In the genomic region with DNA sequence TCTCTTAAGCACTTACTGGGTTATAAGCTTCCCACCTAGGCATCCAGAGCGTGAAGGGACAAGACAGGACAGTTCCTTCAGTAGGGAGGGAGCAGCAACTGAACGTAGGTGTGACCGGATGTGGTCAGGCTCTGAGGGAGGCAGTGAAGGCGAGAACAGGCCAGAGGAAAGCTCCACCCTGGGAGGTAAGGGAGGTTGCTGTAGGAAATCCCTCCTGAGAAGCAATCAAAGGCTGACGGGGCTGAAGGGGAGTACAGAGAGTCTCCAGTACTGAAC, we compare ENCODE assay signal across 14 mouse cellular contexts. TPM values are rescaled to one million over a fixed set of nuclear protein-coding genes. Genes with fewer than 3 reads are reported as not detected.
DNase-seq lines count a peak whose midpoint lies in the region; ATAC-seq and TF ChIP-seq lines count a peak whose summit lies in the region.
"Had no signal": no experiment of that assay in that cellular context is flagged by ENCODE, and none has a peak within 500 bp of the region (broad histone marks: within the 10 kb centered on the region; RNA-seq: fewer than 3 reads in every experiment).

No protein-coding gene starts in this region.

- no peak for TF ChIP-seq CTCF in G1E (IDR thresholded peaks at IDR 0.05; ENCODE audit: low read depth, low read length)

- WGBS in hindbrain, embryonic 11.5 days: 47% methylated on average over 5 of the region's 5 CpGs
- WGBS in hindbrain, embryonic 12.5 days: 45% methylated on average over 5 of the region's 5 CpGs
- WGBS in liver, embryonic 13.5 days (ENCODE audit: insufficient replicate concordance): 24% methylated on average over 5 of the region's 5 CpGs

- H3K4me2 ChIP-seq in hindbrain, embryonic 11.5 days (replicated peaks; ENCODE audit: low read depth, low read length): no peak overlapping the region
- no peak overlapping the region for H3K4me2 ChIP-seq in hindbrain, embryonic 12.5 days (replicated peaks)
- peak overlapping the region; percentile 61 for H3K4me2 ChIP-seq in liver, embryonic 13.5 days
- H3K4me2 ChIP-seq: midbrain, embryonic 12.5 days; neural tube, embryonic 15.5 days had no signal

- H3K9me3 ChIP-seq in hindbrain, embryonic 11.5 days (ENCODE audit: control insufficient read depth, low read length): no peaks in the 10 kb centered on the region
- no peaks in the 10 kb centered on the region for H3K9me3 ChIP-seq in hindbrain, embryonic 12.5 days (replicated peaks)
- H3K9me3 ChIP-seq in G1E (replicated peaks): no peaks in the 10 kb centered on the region
- no peaks in the 10 kb centered on the region for H3K9me3 ChIP-seq in liver, embryonic 13.5 days (replicated peaks)
- H3K9me3 ChIP-seq: midbrain, embryonic 12.5 days; neural tube, embryonic 15.5 days had no signal

- no peak for DNase-seq in hindbrain, embryonic 11.5 days (ENCODE audit: low spot score)
- no peak for DNase-seq in G1E (ENCODE audit: low spot score)
- DNase-seq in induced T-regulatory cell, adult 2 months (ENCODE audit: low read depth): peak; percentile 56
- DNase-seq in liver, embryonic 13.5 days: no peak
- no peak for DNase-seq in spleen, postnatal 36 days (ENCODE audit: low spot score in 2 of 2)
- DNase-seq in cerebellum, adult 11-12 months: no peak
- DNase-seq in urinary bladder, postnatal 4 days (ENCODE audit: low spot score in 2 of 2): no peak
- DNase-seq: cerebellum, adult 9-11 months; kidney, adult 11 months; right cerebral cortex, postnatal 25 days; thymus, postnatal 36 days had no signal

- H3K36me3 ChIP-seq in hindbrain, embryonic 11.5 days (ENCODE audit: control insufficient read depth, insufficient read depth, low read length): no peaks in the 10 kb centered on the region
- H3K36me3 ChIP-seq in hindbrain, embryonic 12.5 days: no peaks in the 10 kb centered on the region
- peaks cover 7% of the 10 kb centered on the region for H3K36me3 ChIP-seq in G1E (replicated peaks)
- no peaks in the 10 kb centered on the region for H3K36me3 ChIP-seq in liver, embryonic 13.5 days
- H3K36me3 ChIP-seq: midbrain, embryonic 12.5 days; neural tube, embryonic 15.5 days had no signal

- H3K4me1 ChIP-seq in hindbrain, embryonic 11.5 days (replicated peaks; ENCODE audit: control insufficient read depth, insufficient read depth, low read length): peaks cover 9% of the 10 kb centered on the region; the same call in 1 of the 2 replicates
- peaks cover 33% of the 10 kb centered on the region for H3K4me1 ChIP-seq in hindbrain, embryonic 12.5 days
- H3K4me1 ChIP-seq in G1E (ENCODE audit: insufficient read depth, low read depth, low read length): peaks cover 37% of the 10 kb centered on the region
- peaks cover 55% of the 10 kb centered on the region for H3K4me1 ChIP-seq in liver, embryonic 13.5 days (replicated peaks)

- H3K27me3 ChIP-seq in hindbrain, embryonic 11.5 days (ENCODE audit: control insufficient read depth, insufficient read depth, low read length): no peaks in the 10 kb centered on the region
- H3K27me3 ChIP-seq in hindbrain, embryonic 12.5 days: no peaks in the 10 kb centered on the region; the same call in 1 of the 2 replicates
- peaks cover 5% of the 10 kb centered on the region; the same call in 1 of the 2 replicates for H3K27me3 ChIP-seq in G1E (ENCODE audit: insufficient read depth, low read length)
- H3K27me3 ChIP-seq in liver, embryonic 13.5 days: no peaks in the 10 kb centered on the region
- H3K27me3 ChIP-seq: midbrain, embryonic 12.5 days; neural tube, embryonic 15.5 days had no signal

- H3K4me3 ChIP-seq in hindbrain, embryonic 11.5 days (ENCODE audit: low read depth, low read length): no peak overlapping the region
- H3K4me3 ChIP-seq in hindbrain, embryonic 12.5 days: no peak overlapping the region
- no peak overlapping the region; the same call in 1 of the 2 replicates for H3K4me3 ChIP-seq in G1E (ENCODE audit: low read depth, low read length)
- H3K4me3 ChIP-seq in liver, embryonic 13.5 days (replicated peaks): no peak overlapping the region
- H3K4me3 ChIP-seq: midbrain, embryonic 12.5 days; neural tube, embryonic 15.5 days had no signal

- no peak overlapping the region for H3K27ac ChIP-seq in hindbrain, embryonic 11.5 days (ENCODE audit: low read depth, low read length)
- H3K27ac ChIP-seq in hindbrain, embryonic 12.5 days: no peak overlapping the region
- peak overlapping the region; percentile 84 for H3K27ac ChIP-seq in liver, embryonic 13.5 days
- H3K27ac ChIP-seq: midbrain, embryonic 12.5 days; neural tube, embryonic 15.5 days had no signal

- no peak for ATAC-seq in hindbrain, embryonic 11.5 days (ENCODE audit: low FRiP score)
- no peak for ATAC-seq in hindbrain, embryonic 12.5 days (ENCODE audit: low FRiP score)
- ATAC-seq in G1E (ENCODE audit: extremely low read depth, insufficient number of reproducible peaks, low FRiP score, poor library complexity, severe bottlenecking): peak; percentile 8; the same call in 1 of the 2 replicates
- ATAC-seq in liver, embryonic 13.5 days (ENCODE audit: low read depth): no peak

- peak overlapping the region; percentile 4; the same call in 1 of the 2 replicates for H3K9ac ChIP-seq in hindbrain, embryonic 11.5 days (ENCODE audit: low read depth, low read length)
- H3K9ac ChIP-seq in hindbrain, embryonic 12.5 days: no peak overlapping the region
- peak overlapping the region; percentile 46 for H3K9ac ChIP-seq in liver, embryonic 13.5 days
- H3K9ac ChIP-seq: midbrain, embryonic 12.5 days; neural tube, embryonic 15.5 days had no signal

RNA-seq across cellular contexts. Expression of gene Dynll1, which starts 12.8 kb away (rescaled TPM):
- polyA plus RNA-seq in hindbrain, embryonic 11.5 days (2014; fragmentation: Nextera tagmentation; extraction: Ambion mirVana): 1,538 and 1,558 TPM in 2 replicates
- polyA plus RNA-seq in hindbrain, embryonic 12.5 days (2016; fragmentation: Nextera tagmentation; extraction: Ambion mirVana): 1,295 and 1,383 TPM in 2 replicates
- total RNA-seq in G1E (2014; fragmentation: Nextera tagmentation) (1,458 and 1,815 TPM in 2 replicates), G1E (2017) (554 and 587 TPM in 2 replicates)
- 445 and 449 TPM in 2 replicates for polyA plus RNA-seq in G1E (2012)
- 744 and 768 TPM in 2 replicates for polyA plus RNA-seq in liver, embryonic 13.5 days (2015; fragmentation: Nextera tagmentation; extraction: Ambion mirVana)

RNA-seq across cellular contexts. Expression of gene Srsf9, which starts 13.4 kb away (rescaled TPM):
- 305 and 320 TPM in 2 replicates for polyA plus RNA-seq in hindbrain, embryonic 11.5 days (2014; fragmentation: Nextera tagmentation; extraction: Ambion mirVana)
- polyA plus RNA-seq in hindbrain, embryonic 12.5 days (2016; fragmentation: Nextera tagmentation; extraction: Ambion mirVana): 306 and 309 TPM in 2 replicates
- 38.1 and 47.6 TPM in 2 replicates for total RNA-seq in G1E (2014; fragmentation: Nextera tagmentation)
- 88.0 and 111 TPM in 2 replicates for total RNA-seq in G1E (2017)
- polyA plus RNA-seq in G1E (2012): 114 and 127 TPM in 2 replicates
- polyA plus RNA-seq in liver, embryonic 13.5 days (2015; fragmentation: Nextera tagmentation; extraction: Ambion mirVana): 130 and 143 TPM in 2 replicates

RNA-seq across cellular contexts. Expression of gene Gatc, which starts 27.4 kb away (rescaled TPM):
- polyA plus RNA-seq in hindbrain, embryonic 11.5 days (2014; fragmentation: Nextera tagmentation; extraction: Ambion mirVana): 43.0 and 51.2 TPM in 2 replicates
- polyA plus RNA-seq in hindbrain, embryonic 12.5 days (2016; fragmentation: Nextera tagmentation; extraction: Ambion mirVana): 31.6 and 38.6 TPM in 2 replicates
- total RNA-seq in G1E (2014; fragmentation: Nextera tagmentation) (90.0 and 96.0 TPM in 2 replicates), G1E (2017) (5.6 and 8.6 TPM in 2 replicates)
- polyA plus RNA-seq in G1E (2012): 11.7 and 13.9 TPM in 2 replicates
- 13.0 and 19.0 TPM in 2 replicates for polyA plus RNA-seq in liver, embryonic 13.5 days (2015; fragmentation: Nextera tagmentation; extraction: Ambion mirVana)

RNA-seq across cellular contexts. Expression of gene Triap1, which starts 27.4 kb away (rescaled TPM):
- 56.8 and 60.0 TPM in 2 replicates for polyA plus RNA-seq in hindbrain, embryonic 11.5 days (2014; fragmentation: Nextera tagmentation; extraction: Ambion mirVana)
- polyA plus RNA-seq in hindbrain, embryonic 12.5 days (2016; fragmentation: Nextera tagmentation; extraction: Ambion mirVana): 49.5 and 54.5 TPM in 2 replicates
- total RNA-seq in G1E (2014; fragmentation: Nextera tagmentation) (27.8 and 31.8 TPM in 2 replicates), G1E (2017) (45.5 and 47.0 TPM in 2 replicates)
- polyA plus RNA-seq in G1E (2012): 5.3 and 14.1 TPM in 2 replicates
- polyA plus RNA-seq in liver, embryonic 13.5 days (2015; fragmentation: Nextera tagmentation; extraction: Ambion mirVana): 40.4 and 41.5 TPM in 2 replicates

RNA-seq across cellular contexts. Expression of gene Coq5, which starts 34.1 kb away (rescaled TPM):
- polyA plus RNA-seq in hindbrain, embryonic 11.5 days (2014; fragmentation: Nextera tagmentation; extraction: Ambion mirVana): 52.6 and 55.5 TPM in 2 replicates
- polyA plus RNA-seq in hindbrain, embryonic 12.5 days (2016; fragmentation: Nextera tagmentation; extraction: Ambion mirVana): 48.1 and 51.3 TPM in 2 replicates
- total RNA-seq in G1E (2014; fragmentation: Nextera tagmentation) (41.1 and 42.9 TPM in 2 replicates), G1E (2017) (51.6 and 56.9 TPM in 2 replicates)
- polyA plus RNA-seq in G1E (2012): 23.4 and 25.0 TPM in 2 replicates
- 38.1 and 42.0 TPM in 2 replicates for polyA plus RNA-seq in liver, embryonic 13.5 days (2015; fragmentation: Nextera tagmentation; extraction: Ambion mirVana)
